16 mouse cellular contexts compared by ENCODE assay signal in the genomic region with DNA sequence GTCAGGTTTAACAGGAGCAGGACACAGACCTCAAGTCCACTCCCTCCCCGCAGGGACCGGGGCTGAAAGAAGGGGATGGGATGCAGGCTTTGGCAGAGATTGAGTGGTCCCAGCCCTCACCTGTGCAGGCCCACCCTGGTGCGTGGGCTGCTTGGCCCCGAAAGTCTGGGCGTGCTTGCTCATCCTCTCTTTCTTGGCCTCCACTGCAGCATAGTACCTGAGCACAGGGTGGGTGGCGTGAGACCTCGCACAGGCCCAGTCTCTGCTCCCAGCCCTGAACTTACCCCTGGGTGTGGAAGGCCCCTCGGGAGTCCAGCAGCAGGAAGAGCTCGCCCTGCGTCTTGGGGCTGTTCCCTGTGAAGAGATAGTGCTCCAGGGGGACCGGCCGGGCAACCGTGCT.
"Had no signal": no experiment of that assay in that cellular context is flagged by ENCODE, and none has a peak within 500 bp of the region (broad histone marks: within the 10 kb centered on the region; RNA-seq: fewer than 3 reads in every experiment).

No protein-coding gene starts in this region.

- H3K4me3 ChIP-seq: neural tube, embryonic 13.5 days; neural tube, embryonic 15.5 days; stomach, embryonic 15.5 days had no signal

- H3K9me3 ChIP-seq: neural tube, embryonic 13.5 days; neural tube, embryonic 15.5 days; stomach, embryonic 15.5 days had no signal

- H3K27ac ChIP-seq: neural tube, embryonic 13.5 days; neural tube, embryonic 15.5 days; stomach, embryonic 15.5 days; stomach, postnatal 0 days had no signal

- H3K27me3 ChIP-seq: neural tube, embryonic 13.5 days; neural tube, embryonic 15.5 days; stomach, embryonic 15.5 days had no signal

- DNase-seq: retina, postnatal 1 day; right cerebral cortex, adult 18-20 months; right cerebral cortex, postnatal 14 days; right cerebral cortex, postnatal 25 days; right cerebral cortex, postnatal 4 days; spleen, adult 18-20 months; thymus, adult 18-20 months; thymus, adult 2 months; thymus, postnatal 14 days; thymus, postnatal 25 days; thymus, postnatal 36 days; thymus, postnatal 4 days had no signal
